Mouse (Mus musculus): Measurements from ENCODE around the gene Nr2c2. TPM values are rescaled to one million over a fixed set of nuclear protein-coding genes. Genes with fewer than 3 reads are reported as not detected.

The Nr2c2 gene
- total RNA-seq, 1 experiment, result 20.8 TPM

- TF ChIP-seq HCFC1 (IDR thresholded peaks at IDR 0.05; ENCODE audit: borderline replicate concordance, insufficient read depth, low read length) (peak; percentile 83), CHD2 (IDR thresholded peaks at IDR 0.05; ENCODE audit: low read depth, low read length) (no peak)
- H3K9me3 ChIP-seq (ENCODE audit: control insufficient read depth, insufficient read depth, low read depth, low read length), result no peaks in the 10 kb centered on the region
- peak within 1 kb of the TSS; percentile 90 to 98 for H3K4me3 ChIP-seq (ENCODE audit: insufficient read depth in 1 of 2, low read depth in 1 of 2, low read length in 2 of 2, poor library complexity in 1 of 2, severe bottlenecking in 1 of 2)
- H3K4me1 ChIP-seq (ENCODE audit: control insufficient read depth in 2 of 2, insufficient read depth in 2 of 2, low read length in 2 of 2, poor library complexity in 1 of 2), result peaks cover 3 to 4% of the 10 kb centered on the region in 2 experiments; a peak in 1 of 4 replicates
- H3K9ac ChIP-seq (ENCODE audit: insufficient read depth, low read depth, low read length, poor library complexity, severe bottlenecking), result peak within 1 kb of the TSS; percentile 98
- peak within 1 kb of the TSS; percentile 52; the same call in 1 of the 2 replicates for H3K27ac ChIP-seq (ENCODE audit: insufficient read depth, low read depth, low read length, poor library complexity, severe bottlenecking)
- in situ Hi-C loops (cut with MboI; ENCODE audit: low sequenced_read_pairs in 2 of 2, unreplicated experiment in 2 of 2), result loop anchor here (5.0 kb wide), 1 partner anchor 57 kb away; no protein-coding TSS in a partner anchor
- no peaks in the 10 kb centered on the region; the same call in 1 of the 2 replicates for H3K36me3 ChIP-seq (ENCODE audit: control insufficient read depth, insufficient read depth, low read length, poor library complexity, severe bottlenecking)
- DNase-seq (ENCODE audit: low read depth, low spot score), result peak; percentile 87
These were observed 123.7 kb downstream of the Nr2c2 start, which contains the start of gene Rbsn for GRCm38 (mm10) chr6:92214773-92215449. Gene Rbsn, minus strand, starts transcription at chr6:92214925.

DNA sequence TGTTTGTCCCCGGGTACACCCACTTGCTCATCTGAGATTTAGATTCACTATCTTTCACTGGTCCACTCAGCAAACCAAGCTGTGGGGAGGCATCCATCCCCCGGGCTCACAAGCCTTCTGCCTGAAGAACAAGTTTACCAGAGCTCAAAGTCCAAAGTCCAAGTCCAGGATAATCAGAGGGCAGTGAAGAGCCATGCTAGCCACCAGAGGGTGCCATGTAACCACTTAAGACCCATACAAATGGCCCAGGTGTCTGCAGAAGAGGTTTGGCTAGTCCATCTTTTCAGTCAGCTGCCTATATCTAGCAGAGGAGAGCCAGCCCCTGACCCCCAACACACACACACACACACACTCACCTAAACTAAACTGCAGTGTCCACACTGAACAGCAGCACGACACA lies 128.3 kb downstream of the Nr2c2 start:
- in situ Hi-C loops (cut with MboI; ENCODE audit: low sequenced_read_pairs in 2 of 2, unreplicated experiment in 2 of 2), result loop anchor here (5.0 kb wide), 1 partner anchor 53 kb away; no protein-coding TSS in a partner anchor
- TF ChIP-seq HCFC1 (IDR thresholded peaks at IDR 0.05; ENCODE audit: borderline replicate concordance, insufficient read depth, low read length) (no peak), ZC3H11A (IDR thresholded peaks at IDR 0.05; ENCODE audit: borderline replicate concordance, low read depth, low read length) (peak; percentile 97)
- Histone ChIP-seq H3K4me1 (ENCODE audit: control insufficient read depth in 2 of 2, insufficient read depth in 2 of 2, low read length in 2 of 2, poor library complexity in 1 of 2) (peaks cover 2 to 5% of the 10 kb centered on the region in 2 experiments; a peak in 2 of 4 replicates), H3K36me3 (ENCODE audit: control insufficient read depth, insufficient read depth, low read length, poor library complexity, severe bottlenecking) (no peaks in the 10 kb centered on the region), H3K9ac (ENCODE audit: insufficient read depth, low read depth, low read length, poor library complexity, severe bottlenecking) (no peak overlapping the region), H3K9me3 (ENCODE audit: control insufficient read depth, insufficient read depth, low read depth, low read length) (no peaks in the 10 kb centered on the region), H3K4me3 (ENCODE audit: insufficient read depth in 1 of 2, low read depth in 1 of 2, low read length in 2 of 2, poor library complexity in 1 of 2, severe bottlenecking in 1 of 2) (no peak overlapping the region), H3K27ac (ENCODE audit: insufficient read depth, low read depth, low read length, poor library complexity, severe bottlenecking) (no peak overlapping the region)
- peak; percentile 55 for DNase-seq (ENCODE audit: low read depth, low spot score)

- in situ Hi-C loops (cut with MboI; ENCODE audit: low sequenced_read_pairs in 2 of 2, unreplicated experiment in 2 of 2), result no loop called here
- DNase-seq (ENCODE audit: low read depth, low spot score), result no peak
- TF ChIP-seq MAFK (IDR thresholded peaks at IDR 0.05; ENCODE audit: insufficient read depth, low read depth, low read length), result no peak
- TF ChIP-seq HCFC1 (IDR thresholded peaks at IDR 0.05; ENCODE audit: borderline replicate concordance, insufficient read depth, low read length), result no peak
- no peak for TF ChIP-seq ZNF384 (IDR thresholded peaks at IDR 0.05; ENCODE audit: low read depth, low read length)
- TF ChIP-seq ZC3H11A (IDR thresholded peaks at IDR 0.05; ENCODE audit: borderline replicate concordance, low read depth, low read length), result no peak
- TF ChIP-seq CHD2 (IDR thresholded peaks at IDR 0.05; ENCODE audit: low read depth, low read length), result no peak
- Histone ChIP-seq H3K9me3 (ENCODE audit: control insufficient read depth, insufficient read depth, low read depth, low read length) (no peaks in the 10 kb centered on the region), H3K9ac (ENCODE audit: insufficient read depth, low read depth, low read length, poor library complexity, severe bottlenecking) (no peak overlapping the region), H3K4me3 (ENCODE audit: insufficient read depth in 1 of 2, low read depth in 1 of 2, low read length in 2 of 2, poor library complexity in 1 of 2, severe bottlenecking in 1 of 2) (no peak overlapping the region), H3K36me3 (ENCODE audit: control insufficient read depth, insufficient read depth, low read length, poor library complexity, severe bottlenecking) (no peaks in the 10 kb centered on the region), H3K4me1 (ENCODE audit: control insufficient read depth in 2 of 2, insufficient read depth in 2 of 2, low read length in 2 of 2, poor library complexity in 1 of 2) (peaks cover 0 to 5% of the 10 kb centered on the region in 2 experiments; a peak in 1 of 4 replicates), H3K27ac (ENCODE audit: insufficient read depth, low read depth, low read length, poor library complexity, severe bottlenecking) (no peak overlapping the region)
These were observed 130.4 kb downstream of the Nr2c2 start for GRCm38 (mm10) chr6:92221604-92222003.

DNA sequence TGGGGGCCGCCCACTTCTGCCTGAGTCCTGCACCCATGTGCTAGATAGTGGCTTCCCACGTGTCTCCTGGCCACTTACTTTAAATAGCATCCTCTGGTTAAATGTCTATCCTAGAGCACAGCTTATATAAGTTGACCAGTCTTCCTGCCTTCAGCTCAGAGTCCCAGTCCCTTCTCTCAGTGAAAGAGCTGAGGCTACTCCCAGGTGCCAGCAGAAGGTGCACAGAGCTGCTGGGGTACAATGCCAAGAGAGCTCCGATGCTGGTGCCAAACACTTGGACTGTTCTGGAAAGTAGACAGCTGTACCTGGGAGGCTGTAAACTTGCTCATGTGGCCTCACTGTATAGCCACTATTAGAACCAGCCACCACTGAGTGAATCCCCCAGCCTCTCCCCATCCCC lies 130.8 kb downstream of the Nr2c2 start:
- in situ Hi-C loops (cut with MboI; ENCODE audit: low sequenced_read_pairs in 2 of 2, unreplicated experiment in 2 of 2), result no loop called here
- TF ChIP-seq CHD2 (IDR thresholded peaks at IDR 0.05; ENCODE audit: low read depth, low read length) (no peak), HCFC1 (IDR thresholded peaks at IDR 0.05; ENCODE audit: borderline replicate concordance, insufficient read depth, low read length) (no peak), ZC3H11A (IDR thresholded peaks at IDR 0.05; ENCODE audit: borderline replicate concordance, low read depth, low read length) (no peak), MAFK (IDR thresholded peaks at IDR 0.05; ENCODE audit: insufficient read depth, low read depth, low read length) (no peak), ZNF384 (IDR thresholded peaks at IDR 0.05; ENCODE audit: low read depth, low read length) (no peak)
- Histone ChIP-seq H3K9me3 (ENCODE audit: control insufficient read depth, insufficient read depth, low read depth, low read length) (no peaks in the 10 kb centered on the region), H3K27ac (ENCODE audit: insufficient read depth, low read depth, low read length, poor library complexity, severe bottlenecking) (no peak overlapping the region), H3K4me1 (ENCODE audit: control insufficient read depth in 2 of 2, insufficient read depth in 2 of 2, low read length in 2 of 2, poor library complexity in 1 of 2) (peaks cover 0 to 5% of the 10 kb centered on the region in 2 experiments; a peak in 1 of 4 replicates), H3K36me3 (ENCODE audit: control insufficient read depth, insufficient read depth, low read length, poor library complexity, severe bottlenecking) (no peaks in the 10 kb centered on the region), H3K9ac (ENCODE audit: insufficient read depth, low read depth, low read length, poor library complexity, severe bottlenecking) (no peak overlapping the region), H3K4me3 (ENCODE audit: insufficient read depth in 1 of 2, low read depth in 1 of 2, low read length in 2 of 2, poor library complexity in 1 of 2, severe bottlenecking in 1 of 2) (no peak overlapping the region)
- no peak for DNase-seq (ENCODE audit: low read depth, low spot score)

Other genes starting within 250 kb of the Nr2c2 start
- 11.6 and 13.7 TPM in 2 replicates for gene Ccdc174, start 213.3 kb upstream of the Nr2c2 start, total RNA-seq (2012; rRNA removed)
- gene 4930590J08Rik, start 188.6 kb upstream of the Nr2c2 start, total RNA-seq (2012; rRNA removed), result 0.94 and 1.0 TPM in 2 replicates
- 2.5 and 5.8 TPM in 2 replicates for gene Fgd5, start 112.5 kb upstream of the Nr2c2 start, total RNA-seq (2012; rRNA removed)
- 66.4 and 83.2 TPM in 2 replicates for gene Mrps25, start 92.6 kb downstream of the Nr2c2 start, total RNA-seq (2012; rRNA removed)
- gene Rbsn, start 123.5 kb downstream of the Nr2c2 start, total RNA-seq (2012; rRNA removed), result 14.7 and 17.9 TPM in 2 replicates
- gene Trh, start 153.3 kb downstream of the Nr2c2 start, total RNA-seq (2012; rRNA removed), result 495 and 1,395 TPM in 2 replicates

Data from ES-E14 (cell line).